In the genomic region with DNA sequence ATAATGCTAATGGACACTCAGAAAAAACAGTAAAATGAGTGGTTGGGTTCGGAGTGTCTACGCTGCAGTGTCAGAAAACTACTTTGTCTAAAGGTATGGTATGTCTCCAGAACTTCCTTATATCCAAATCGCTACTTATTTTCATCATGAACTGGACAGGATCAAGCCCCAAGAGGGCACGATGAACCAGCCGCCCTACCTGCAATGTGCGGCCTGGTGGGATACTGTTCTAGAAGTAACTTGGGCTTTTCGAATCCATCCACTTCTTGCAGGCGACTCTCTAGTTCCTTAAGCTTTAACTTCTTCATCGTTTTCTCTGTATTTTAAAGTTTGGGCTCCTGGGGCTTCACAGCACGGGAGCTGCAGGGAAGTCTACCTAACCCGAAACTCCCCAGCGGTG, we compare ENCODE assay signal across 8 mouse cellular contexts. TPM values are rescaled to one million over a fixed set of nuclear protein-coding genes. Genes with fewer than 3 reads are reported as not detected.
A peak's percentile ranks its signal among the peaks of the same experiment; 100 is the strongest.
DNase-seq lines count a peak whose midpoint lies in the region; ATAC-seq and TF ChIP-seq lines count a peak whose summit lies in the region.

No protein-coding gene starts in this region.

- 0 out of 2 replicates have a peak, but pooled peaks have one; percentile 33 for ATAC-seq in forebrain, embryonic 14.5 days
- ATAC-seq in liver, embryonic 14.5 days (ENCODE audit: insufficient read depth), result peak; percentile 61
- ATAC-seq in frontal cortex, adult (ENCODE audit: low TSS enrichment), result no peak

- peaks cover 9% of the 10 kb centered on the region; the same call in 1 of the 2 replicates for H3K4me1 ChIP-seq in heart, embryonic 10.5 days
- no peaks in the 10 kb centered on the region for H3K4me1 ChIP-seq in ES-Bruce4 (ENCODE audit: control insufficient read depth, insufficient read depth, low read length)
- no peaks in the 10 kb centered on the region for H3K4me1 ChIP-seq in forebrain, embryonic 14.5 days (ENCODE audit: control insufficient read depth, insufficient read depth, low read length)
- peaks cover 8 to 9% of the 10 kb centered on the region in 2 experiments; a peak in 3 of 4 replicates for H3K4me1 ChIP-seq in liver, embryonic 14.5 days (replicated peaks; ENCODE audit: control insufficient read depth in 2 of 2, insufficient read depth in 2 of 2, low read length in 1 of 2)

- DNase-seq in heart, embryonic 10.5 days (ENCODE audit: low spot score), result no peak
- DNase-seq in heart, adult 11 months, result no peak
- no peak for DNase-seq in forebrain, embryonic 14.5 days (ENCODE audit: low spot score)
- DNase-seq in liver, embryonic 14.5 days (ENCODE audit: low read depth in 3 of 3, low spot score in 3 of 3), result no peak
- DNase-seq in adrenal gland, postnatal 4 days (ENCODE audit: low spot score in 2 of 2), result no peak
- no peak for DNase-seq in frontal cortex, postnatal 14 days (ENCODE audit: low spot score in 2 of 2)

- peaks cover 4% of the 10 kb centered on the region; the same call in 1 of the 2 replicates for H3K36me3 ChIP-seq in heart, embryonic 10.5 days
- peaks cover 13% of the 10 kb centered on the region for H3K36me3 ChIP-seq in ES-Bruce4 (ENCODE audit: control insufficient read depth, insufficient read depth, low read length, poor library complexity, severe bottlenecking)
- H3K36me3 ChIP-seq in forebrain, embryonic 14.5 days (ENCODE audit: control insufficient read depth, insufficient read depth, low read length), result no peaks in the 10 kb centered on the region
- H3K36me3 ChIP-seq in liver, embryonic 14.5 days (replicated peaks; ENCODE audit: control insufficient read depth, insufficient read depth, low read depth), result no peaks in the 10 kb centered on the region

- TF ChIP-seq POLR2A in ES-Bruce4 (IDR thresholded peaks at IDR 0.05; ENCODE audit: insufficient read depth, low read length), result no peak

- peak overlapping the region; percentile 96 for H3K9ac ChIP-seq in ES-Bruce4 (ENCODE audit: low read depth, poor library complexity, severe bottlenecking)
- H3K9ac ChIP-seq in forebrain, embryonic 14.5 days (ENCODE audit: low read length), result peak overlapping the region; percentile 77
- H3K9ac ChIP-seq in liver, embryonic 14.5 days (replicated peaks), result peak overlapping the region; percentile 97

- 5% methylated on average over 12 of the region's 12 CpGs for WGBS in heart, embryonic 10.5 days
- 10% methylated on average over 12 of the region's 12 CpGs for WGBS in forebrain, embryonic 14.5 days
- WGBS in liver, embryonic 14.5 days (ENCODE audit: insufficient replicate concordance), result 3% methylated on average over 12 of the region's 12 CpGs

- no peaks in the 10 kb centered on the region for H3K9me3 ChIP-seq in heart, embryonic 10.5 days
- no peaks in the 10 kb centered on the region for H3K9me3 ChIP-seq in ES-Bruce4 (replicated peaks; ENCODE audit: control insufficient read depth, insufficient read depth, low read length, poor library complexity, severe bottlenecking)
- no peaks in the 10 kb centered on the region for H3K9me3 ChIP-seq in forebrain, embryonic 14.5 days (replicated peaks; ENCODE audit: control insufficient read depth, low read length)
- H3K9me3 ChIP-seq in liver, embryonic 14.5 days (ENCODE audit: control insufficient read depth, low read length), result no peaks in the 10 kb centered on the region

- H3K4me2 ChIP-seq in forebrain, embryonic 14.5 days (ENCODE audit: low read length), result peak overlapping the region; percentile 77
- H3K4me2 ChIP-seq in liver, embryonic 14.5 days (ENCODE audit: low read depth), result peak overlapping the region; percentile 83

- no peaks in the 10 kb centered on the region for H3K27me3 ChIP-seq in heart, embryonic 10.5 days (ENCODE audit: insufficient read depth, poor library complexity, severe bottlenecking)
- H3K27me3 ChIP-seq in ES-Bruce4 (ENCODE audit: control insufficient read depth, insufficient read depth, low read length, poor library complexity, severe bottlenecking), result no peaks in the 10 kb centered on the region
- no peaks in the 10 kb centered on the region for H3K27me3 ChIP-seq in forebrain, embryonic 14.5 days (replicated peaks; ENCODE audit: control insufficient read depth, insufficient read depth, low read length)
- no peaks in the 10 kb centered on the region for H3K27me3 ChIP-seq in liver, embryonic 14.5 days (ENCODE audit: control insufficient read depth, insufficient read depth, low read length)

- H3K27ac ChIP-seq in heart, embryonic 10.5 days, result peak overlapping the region; percentile 94
- H3K27ac ChIP-seq in ES-Bruce4 (ENCODE audit: insufficient read depth, low read length), result peak overlapping the region; percentile 45; the same call in 1 of the 2 replicates
- no peak overlapping the region for H3K27ac ChIP-seq in forebrain, embryonic 14.5 days (ENCODE audit: low read depth, low read length)
- peak overlapping the region; percentile 73 for H3K27ac ChIP-seq in liver, embryonic 14.5 days

- no peak for TF ChIP-seq CTCF in ES-Bruce4 (IDR thresholded peaks at IDR 0.05; ENCODE audit: low read depth, low read length)
- no peak for TF ChIP-seq CTCF in liver, embryonic 14.5 days (IDR thresholded peaks at IDR 0.05; ENCODE audit: low read depth)

- no peak for TF ChIP-seq EP300 in ES-Bruce4 (IDR thresholded peaks at IDR 0.05; ENCODE audit: insufficient read depth, low read depth, low read length)
- no peak for TF ChIP-seq EP300 in liver, embryonic 14.5 days (IDR thresholded peaks at IDR 0.05; ENCODE audit: low read depth)

- peak overlapping the region; percentile 85 for H3K4me3 ChIP-seq in heart, embryonic 10.5 days
- H3K4me3 ChIP-seq in ES-Bruce4 (ENCODE audit: low read depth, low read length), result peak overlapping the region; percentile 98
- peak overlapping the region; percentile 53 for H3K4me3 ChIP-seq in forebrain, embryonic 14.5 days (ENCODE audit: low read depth, low read length)
- peak overlapping the region; percentile 87 to 94 for H3K4me3 ChIP-seq in liver, embryonic 14.5 days (ENCODE audit: insufficient read depth in 1 of 2, low read depth in 2 of 2, low read length in 2 of 2)

RNA-seq across cellular contexts. Expression of a gene that starts 0.4 kb away (rescaled TPM):
- 37.1 and 38.3 TPM in 2 replicates for polyA plus RNA-seq in heart, embryonic 10.5 days (2016; fragmentation: Nextera tagmentation; extraction: Ambion mirVana)
- polyA plus RNA-seq in ES-Bruce4 (2011; ENCODE audit: insufficient read depth, insufficient read length, low read depth, missing spikeins), result 53.2 and 54.5 TPM in 2 replicates
- polyA plus RNA-seq in forebrain, embryonic 14.5 days (2014; fragmentation: Nextera tagmentation; extraction: Ambion mirVana), result 31.1 and 34.2 TPM in 2 replicates
- polyA plus RNA-seq in liver, embryonic 14.5 days (2012; rRNA removed), result 5.7 and 9.4 TPM in 2 replicates
- 33.2 and 35.4 TPM in 2 replicates for polyA plus RNA-seq in liver, embryonic 14.5 days (2014; fragmentation: Nextera tagmentation; extraction: Ambion mirVana)
- total RNA-seq in adrenal gland, postnatal 4 days (2021), result 10 to 100 TPM; 26.0 to 27.1 TPM

RNA-seq across cellular contexts. Expression of a gene that starts 12.0 kb away (rescaled TPM):
- polyA plus RNA-seq in heart, embryonic 10.5 days (2016; fragmentation: Nextera tagmentation; extraction: Ambion mirVana), result 14.0 and 16.3 TPM in 2 replicates
- 59.0 and 65.6 TPM in 2 replicates for polyA plus RNA-seq in ES-Bruce4 (2011; ENCODE audit: insufficient read depth, insufficient read length, low read depth, missing spikeins)
- 12.3 and 13.4 TPM in 2 replicates for polyA plus RNA-seq in forebrain, embryonic 14.5 days (2014; fragmentation: Nextera tagmentation; extraction: Ambion mirVana)
- polyA plus RNA-seq in liver, embryonic 14.5 days (2012; rRNA removed), result 6.4 and 8.0 TPM in 2 replicates
- 5.8 and 5.9 TPM in 2 replicates for polyA plus RNA-seq in liver, embryonic 14.5 days (2014; fragmentation: Nextera tagmentation; extraction: Ambion mirVana)
- 10 to 100 TPM; 72.6 to 78.7 TPM for total RNA-seq in adrenal gland, postnatal 4 days (2021)

RNA-seq across cellular contexts. Expression of a gene that starts 23.7 kb away (rescaled TPM):
- 216 and 283 TPM in 2 replicates for polyA plus RNA-seq in heart, embryonic 10.5 days (2016; fragmentation: Nextera tagmentation; extraction: Ambion mirVana)
- 393 and 460 TPM in 2 replicates for polyA plus RNA-seq in ES-Bruce4 (2011; ENCODE audit: insufficient read depth, insufficient read length, low read depth, missing spikeins)
- 298 and 301 TPM in 2 replicates for polyA plus RNA-seq in forebrain, embryonic 14.5 days (2014; fragmentation: Nextera tagmentation; extraction: Ambion mirVana)
- 26.2 and 76.5 TPM in 2 replicates for polyA plus RNA-seq in liver, embryonic 14.5 days (2012; rRNA removed)
- polyA plus RNA-seq in liver, embryonic 14.5 days (2014; fragmentation: Nextera tagmentation; extraction: Ambion mirVana), result 161 and 170 TPM in 2 replicates
- total RNA-seq in adrenal gland, postnatal 4 days (2021), result 100 to 1,000 TPM; 196 to 224 TPM
